Mouse (Mus musculus) Muller cell, postnatal 12 days (primary cell): ENCODE measurements around the gene Cdk5rap1.
"Not testable (repeated sequence)": the region's sequence is repeated elsewhere in the genome, so short reads cannot be mapped to it uniquely, and the experiment has no call there.

Source experiments
- DNase-seq: peaks from one replicate; pipeline ENCODE4 v3.0.0-alpha.2; 2015; ENCODE audit errors: inconsistent ontology term

Cdk5rap1 gene

DNA sequence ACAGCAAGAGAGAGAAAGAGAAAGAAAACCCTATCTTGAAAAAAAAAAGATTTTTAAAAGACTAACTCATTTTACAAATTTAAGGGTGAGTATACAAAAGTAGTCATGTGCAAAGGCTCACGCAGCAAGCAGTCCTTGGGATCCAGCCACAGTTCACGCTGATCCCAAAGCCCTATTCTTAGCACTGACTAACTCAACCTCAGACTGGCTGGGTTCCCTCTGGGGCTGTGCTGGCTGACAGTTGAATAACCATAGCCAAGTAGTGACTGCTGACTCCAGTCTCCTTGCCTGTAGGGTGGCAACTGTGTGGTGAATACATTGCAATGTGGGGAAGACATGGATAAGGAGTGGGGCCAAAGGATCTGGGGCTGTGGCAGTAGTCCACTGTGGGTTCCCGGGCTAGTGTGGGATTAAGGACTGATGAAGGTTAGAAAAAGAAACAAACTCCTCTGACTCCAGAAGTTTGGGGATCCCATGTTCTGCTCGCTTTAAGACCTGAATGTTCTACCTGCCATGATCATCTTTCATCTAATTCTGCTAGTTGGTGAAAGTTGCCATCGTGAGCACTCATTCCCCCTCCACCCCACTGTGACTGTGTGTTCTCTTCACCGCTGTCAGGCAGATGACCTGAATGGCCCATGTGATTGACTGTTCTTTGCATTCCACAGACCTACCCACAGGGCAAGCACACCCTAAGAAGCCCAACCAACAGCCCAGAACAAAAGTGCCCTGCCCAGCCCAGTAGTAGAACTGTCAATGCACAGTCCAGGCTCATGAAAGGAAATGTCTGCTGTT, 2.2 kb upstream of the Cdk5rap1 start:
- peak; percentile 83 for DNase-seq

DNA sequence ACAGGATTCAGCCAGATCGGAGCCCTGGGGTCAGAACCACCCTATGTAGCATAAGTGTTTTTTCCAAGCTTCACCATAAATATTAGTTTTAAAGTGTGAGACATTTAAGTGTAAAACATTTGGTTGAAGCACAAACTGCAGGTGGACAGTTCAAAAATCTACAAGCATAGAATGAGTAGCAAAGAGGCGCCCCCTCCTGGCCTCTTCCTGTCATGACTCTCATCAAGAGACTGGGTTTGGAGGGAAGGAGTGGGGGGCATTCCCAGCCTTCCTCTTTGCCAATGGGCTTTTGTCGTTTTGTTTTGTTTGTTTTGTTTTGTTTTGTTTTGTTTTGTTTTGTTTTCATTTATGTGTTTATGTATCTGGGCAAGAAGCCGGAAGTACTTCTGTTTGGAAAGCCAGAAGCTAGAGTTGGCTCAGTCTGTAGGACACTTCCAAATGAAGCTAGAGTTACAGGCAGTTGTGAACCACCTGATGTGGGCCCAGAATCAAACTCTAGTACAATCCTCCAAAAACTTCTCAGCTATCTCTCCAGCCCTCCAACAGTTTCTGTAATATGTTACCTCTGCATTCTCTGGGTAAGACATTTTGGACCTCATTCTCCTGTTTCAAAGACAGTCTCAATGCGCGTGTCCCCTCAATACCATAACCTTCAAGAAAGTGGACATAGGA, 1.3 kb upstream of the Cdk5rap1 start:
- DNase-seq = no peak

DNA sequence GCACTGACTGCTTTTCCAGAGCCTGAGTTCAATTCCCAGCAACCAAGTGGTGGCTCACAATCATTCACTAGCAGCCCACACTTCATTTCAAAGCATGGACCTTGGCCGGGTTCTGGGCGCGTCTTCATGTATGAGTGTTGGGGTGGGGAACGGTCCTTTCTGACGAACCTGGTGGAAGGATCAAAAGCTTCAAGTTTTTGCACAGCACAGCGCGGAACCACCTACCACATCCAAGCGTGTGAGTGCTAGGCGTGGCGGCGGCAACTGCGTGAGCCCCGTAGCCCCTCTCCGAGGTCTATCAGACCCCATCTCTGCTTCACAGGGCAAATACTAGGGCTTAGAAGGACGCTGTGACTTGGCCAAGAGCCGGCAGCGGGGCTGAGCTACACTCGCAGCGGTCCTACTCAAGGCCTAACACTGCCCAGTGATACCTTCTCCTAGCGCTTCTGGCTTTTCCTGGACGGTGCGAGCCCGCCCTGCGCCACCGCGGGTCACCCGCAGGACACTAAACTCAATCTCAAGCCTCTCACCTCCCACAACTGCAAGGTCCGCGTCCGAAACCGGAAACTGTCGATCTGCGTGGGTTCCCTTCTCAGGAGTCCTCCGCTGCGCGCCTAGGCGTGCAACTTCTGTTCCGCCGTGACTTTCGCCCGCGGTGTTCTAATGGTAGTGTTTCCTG, 520 bp downstream of the Cdk5rap1 start:
- DNase-seq = peak; percentile 86

DNA sequence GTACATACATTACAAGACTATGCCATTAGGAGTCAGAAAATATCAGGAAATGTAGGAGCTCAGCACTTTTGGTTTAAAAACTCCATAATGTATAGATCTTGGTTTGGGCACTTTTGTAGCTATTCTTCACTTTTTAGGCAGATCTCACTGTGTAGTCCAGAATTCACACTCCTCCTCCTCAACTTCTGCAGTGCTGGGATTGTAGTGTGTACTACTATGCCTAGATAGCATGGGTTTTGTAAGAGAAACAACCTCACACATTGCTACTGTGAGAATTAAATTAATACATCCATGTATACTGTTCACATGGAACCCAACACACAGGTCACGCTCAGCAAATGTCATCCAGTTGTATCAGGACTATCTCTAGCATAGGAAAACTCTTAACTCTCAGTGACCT, 5.3 kb downstream of the Cdk5rap1 start:
- DNase-seq = no peak

DNA sequence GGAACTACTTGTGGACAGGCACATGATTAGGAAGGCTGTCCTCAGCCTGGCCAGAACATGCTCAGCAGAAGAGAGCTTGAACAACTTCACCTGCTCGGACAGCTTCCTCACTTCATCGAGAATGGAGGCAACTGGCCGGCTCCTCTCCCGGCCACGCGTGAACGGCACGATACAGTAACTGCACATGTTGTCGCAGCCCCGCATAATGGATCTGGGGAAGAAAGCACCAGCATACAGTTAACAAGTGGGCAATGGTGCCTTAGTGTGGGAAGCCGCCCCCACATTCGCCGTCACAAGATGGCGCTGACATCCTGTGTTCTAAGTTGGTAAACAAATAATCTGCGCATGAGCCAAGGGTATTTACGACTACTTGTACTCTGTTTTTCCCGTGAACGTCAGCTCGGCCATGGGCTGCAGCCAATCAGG, 18.8 kb downstream of the Cdk5rap1 start:
- DNase-seq = not testable (repeated sequence)

DNA sequence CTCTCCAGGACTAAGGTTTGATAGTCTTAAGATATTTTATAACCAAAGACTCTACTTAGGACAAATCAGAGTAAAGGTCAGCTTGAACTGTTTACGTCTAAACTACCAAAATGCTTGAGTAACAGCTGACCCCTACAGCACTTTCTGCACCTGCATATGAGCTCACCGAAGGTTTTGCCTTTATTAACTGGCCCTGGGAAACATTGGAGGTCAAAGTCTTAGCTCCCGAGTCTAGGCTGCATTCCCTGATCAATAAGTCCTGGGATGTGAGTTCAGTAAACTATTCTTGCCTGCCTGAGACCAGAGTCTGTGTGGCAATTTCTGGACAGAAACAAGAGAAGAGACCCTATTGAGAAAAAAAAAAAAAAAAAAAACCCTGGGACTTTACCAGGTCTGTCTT, 24.7 kb downstream of the Cdk5rap1 start:
- DNase-seq = no peak

DNA sequence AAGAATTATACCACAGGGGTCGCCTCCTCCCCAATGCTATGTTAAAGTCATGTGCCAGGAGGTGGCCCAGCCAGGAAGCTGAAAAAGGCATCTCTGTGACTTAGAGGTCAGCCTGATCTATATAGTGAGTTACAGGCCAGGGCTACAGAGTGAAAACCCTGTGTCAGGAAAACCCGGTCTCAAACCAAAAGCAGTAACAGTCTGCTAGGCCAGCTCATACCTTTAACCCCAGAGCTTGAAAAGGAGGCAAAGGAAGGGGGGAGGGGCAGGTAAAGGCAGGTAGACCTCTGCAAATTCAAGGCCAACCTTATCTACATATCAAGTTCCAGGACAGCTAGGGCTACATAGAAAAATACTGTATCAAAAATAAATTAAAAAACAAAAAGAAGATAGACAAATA, 33.5 kb downstream of the Cdk5rap1 start:
- DNase-seq = no peak

DNA sequence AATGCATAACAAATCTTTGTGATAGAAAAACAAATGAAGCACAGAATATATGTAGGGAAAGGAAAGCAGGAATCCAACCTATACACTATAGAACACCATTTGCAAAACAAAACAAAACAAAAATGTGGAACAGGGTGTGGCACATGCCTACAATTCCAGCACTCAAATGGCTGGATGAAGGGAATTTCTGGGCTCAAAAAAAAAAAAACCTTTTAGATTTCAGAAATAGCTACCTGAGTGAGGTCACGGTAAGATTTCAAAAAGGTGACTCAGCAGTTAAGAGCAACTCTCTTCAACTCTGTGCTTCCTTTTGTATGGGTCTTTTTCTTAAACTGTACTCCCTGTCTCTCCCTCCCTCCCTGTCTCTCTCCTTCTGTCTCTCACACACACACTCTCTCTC, 34.6 kb downstream of the Cdk5rap1 start:
- peak; percentile 2 for DNase-seq

DNA sequence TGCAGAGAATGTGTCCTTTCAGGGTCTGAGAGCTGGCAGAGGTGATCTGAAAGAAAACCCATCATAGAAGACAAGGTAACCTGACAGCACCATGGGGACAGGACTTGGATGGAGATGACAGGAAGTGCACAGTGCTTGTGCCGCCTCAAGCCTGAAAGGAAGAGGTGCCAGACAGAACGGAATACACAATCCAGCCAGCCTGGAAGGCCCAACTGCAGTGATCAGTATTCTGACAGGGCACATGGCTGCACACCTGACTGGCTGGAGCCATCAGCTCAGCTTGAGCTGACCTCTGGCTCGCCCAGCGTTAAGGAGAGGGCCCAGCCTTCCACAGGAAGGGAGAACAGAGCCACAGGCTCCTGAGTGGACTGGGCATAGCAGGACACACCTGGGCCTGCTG, 37.2 kb downstream of the Cdk5rap1 start:
- no peak for DNase-seq

DNA sequence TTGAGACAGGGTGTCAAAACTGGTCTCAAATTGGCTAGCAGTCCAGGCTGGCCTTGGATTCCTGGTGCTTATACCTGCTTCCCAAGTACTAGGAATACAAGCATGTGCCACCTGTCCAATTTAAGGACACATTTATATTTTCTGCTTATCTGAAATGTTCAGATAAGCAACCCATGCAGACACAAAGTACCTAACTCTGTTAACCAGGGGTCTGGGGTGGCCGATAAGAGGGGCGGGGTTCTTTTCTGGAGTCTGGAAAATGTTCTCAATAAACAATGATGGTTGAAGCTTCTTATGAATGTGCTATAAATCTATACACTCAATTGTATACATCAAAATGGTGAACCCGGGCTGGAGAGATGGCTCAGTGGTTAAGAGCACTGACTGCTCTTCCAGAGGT, 46.0 kb downstream of the Cdk5rap1 start:
- no peak for DNase-seq

DNA sequence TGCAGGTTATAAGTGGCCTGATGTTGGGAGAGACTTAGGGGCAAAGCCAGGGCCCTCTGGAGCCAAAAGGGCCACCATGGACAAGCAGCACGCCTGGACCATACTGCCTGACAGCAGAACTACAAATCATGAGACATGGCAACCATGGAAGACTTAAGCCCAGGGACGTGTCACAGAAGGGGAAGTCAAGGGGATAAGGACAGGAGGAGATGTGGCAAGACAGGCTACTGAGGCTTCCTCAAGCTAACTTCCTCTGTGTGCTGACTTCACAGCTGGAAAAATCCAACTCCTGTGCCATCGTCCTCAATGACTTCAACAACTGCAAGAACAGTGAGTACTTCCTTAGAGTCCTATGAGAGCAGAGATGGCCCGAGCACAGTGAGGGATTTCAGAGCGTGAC, 59.0 kb downstream of the Cdk5rap1 start:
- DNase-seq = not testable (repeated sequence)

DNA sequence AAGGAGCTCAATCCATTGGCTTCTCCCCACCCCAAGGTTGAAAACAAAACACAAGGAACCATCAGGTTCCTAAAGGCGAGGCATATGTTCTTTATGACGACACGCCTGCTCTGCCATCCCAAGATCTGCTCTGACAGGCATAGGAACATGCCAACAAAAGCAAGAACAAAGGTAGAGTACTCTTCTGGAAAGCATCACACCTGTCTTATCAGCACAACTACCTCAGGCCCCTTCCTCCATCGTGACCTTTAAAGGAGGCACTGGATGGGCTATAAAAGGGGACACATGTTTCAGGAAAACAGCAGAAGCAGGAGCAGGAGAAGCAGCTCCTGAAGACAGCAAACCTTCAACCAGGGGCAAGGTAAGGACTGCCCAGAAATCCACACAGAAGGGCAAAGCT, 65.9 kb downstream of the Cdk5rap1 start, which contains the start of gene Bpifb9b:
Gene Bpifb9b, plus strand, starts transcription at position 301 of the 400 bp plus-strand sequence.
- not testable (repeated sequence) for DNase-seq

DNA sequence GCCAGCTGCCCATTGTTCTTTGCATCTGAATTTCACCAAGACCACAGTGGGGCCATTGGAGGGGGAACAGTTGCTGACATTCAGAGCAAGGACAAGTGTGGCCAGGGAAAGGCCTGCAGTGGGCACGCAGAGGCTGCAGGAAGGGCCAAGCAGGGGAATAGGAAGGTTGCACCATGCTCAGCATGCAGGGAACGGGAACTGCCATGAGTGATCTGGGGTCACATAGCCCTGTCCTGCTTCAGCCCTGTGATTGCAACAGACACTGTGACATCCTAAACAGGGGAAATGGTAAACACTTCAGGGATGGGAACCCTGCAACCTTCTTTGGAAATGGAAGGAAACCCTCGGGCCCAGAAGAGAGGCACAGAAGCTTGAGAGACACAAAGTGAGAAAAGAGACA, 68.2 kb downstream of the Cdk5rap1 start:
- not testable (repeated sequence) for DNase-seq

DNA sequence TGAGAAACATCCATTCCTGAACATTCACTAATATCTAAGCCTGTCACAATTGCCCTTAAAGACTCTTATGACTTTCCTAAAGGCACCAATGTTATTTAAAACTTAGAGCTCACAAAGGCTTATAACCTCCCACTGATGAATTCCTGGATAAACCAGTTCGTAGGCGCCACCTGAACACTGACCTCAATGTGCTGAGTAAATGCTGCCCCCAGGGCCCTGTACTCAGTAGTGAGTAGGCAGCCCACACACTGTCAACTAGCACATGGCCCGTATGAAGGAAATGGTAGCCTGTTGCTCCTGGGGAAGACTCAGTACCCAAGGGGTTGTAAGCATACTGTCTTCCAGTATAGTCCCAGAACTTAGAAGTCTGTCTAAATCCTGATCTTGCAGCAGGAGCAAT, 71.0 kb downstream of the Cdk5rap1 start:
- DNase-seq = no peak

DNA sequence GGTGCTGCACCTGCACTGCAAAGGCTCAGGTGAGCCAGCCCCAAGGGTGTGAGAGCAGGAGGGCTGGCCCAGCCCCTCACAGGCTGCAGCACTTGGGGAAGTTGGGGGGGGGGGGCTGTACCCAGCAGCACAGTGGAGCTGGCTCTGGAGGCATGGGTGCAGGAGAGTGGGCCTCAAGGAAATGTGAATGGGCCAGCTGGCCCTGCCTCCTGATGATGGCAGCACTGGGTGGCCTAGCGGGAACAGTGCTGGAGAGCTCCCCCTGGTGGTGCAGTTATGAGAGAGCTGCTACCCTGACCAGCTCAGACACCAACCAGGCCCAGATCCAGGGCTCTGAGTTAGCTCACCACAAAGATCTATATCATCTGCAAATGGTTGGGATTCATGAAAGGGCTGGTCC, 72.3 kb downstream of the Cdk5rap1 start:
- DNase-seq = peak; percentile 24

DNA sequence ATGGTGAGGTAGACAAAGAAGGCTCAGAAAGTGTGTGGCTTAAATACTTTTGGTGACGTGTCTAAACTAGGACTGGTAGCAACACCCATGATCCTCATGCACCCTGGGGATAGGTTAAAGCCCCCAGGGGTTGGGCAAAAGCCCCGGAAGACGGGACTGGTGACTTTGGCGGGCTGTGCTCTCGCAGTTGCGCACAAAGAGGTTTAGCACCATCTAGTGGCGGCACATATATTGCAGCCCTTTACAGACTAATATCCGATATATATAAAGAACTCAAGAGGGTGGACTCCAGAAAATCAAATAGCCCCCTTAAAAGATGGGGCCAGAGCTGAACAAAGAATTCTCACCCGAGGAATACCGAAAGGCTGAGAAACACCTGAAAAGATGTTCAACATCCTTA, 78.1 kb downstream of the Cdk5rap1 start:
- DNase-seq = peak; percentile 17

DNA sequence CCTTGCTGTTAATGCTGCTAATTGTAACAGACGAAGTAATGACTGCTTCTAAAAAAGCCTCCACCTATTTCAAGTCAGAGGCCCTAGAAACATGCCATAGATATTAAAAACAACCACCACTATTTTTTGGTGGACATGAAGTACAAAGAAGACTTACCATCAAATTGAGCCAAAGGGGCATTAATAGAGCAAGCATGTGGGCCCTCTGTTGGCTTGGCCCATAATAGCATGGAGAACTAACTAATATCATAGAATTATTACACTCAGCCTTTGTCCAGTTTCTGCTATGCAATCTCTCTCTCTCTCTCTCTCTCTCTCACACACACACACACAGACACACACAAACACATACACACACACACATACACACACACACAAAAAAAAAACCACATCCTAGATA, 80.0 kb downstream of the Cdk5rap1 start:
- DNase-seq = no peak

DNA sequence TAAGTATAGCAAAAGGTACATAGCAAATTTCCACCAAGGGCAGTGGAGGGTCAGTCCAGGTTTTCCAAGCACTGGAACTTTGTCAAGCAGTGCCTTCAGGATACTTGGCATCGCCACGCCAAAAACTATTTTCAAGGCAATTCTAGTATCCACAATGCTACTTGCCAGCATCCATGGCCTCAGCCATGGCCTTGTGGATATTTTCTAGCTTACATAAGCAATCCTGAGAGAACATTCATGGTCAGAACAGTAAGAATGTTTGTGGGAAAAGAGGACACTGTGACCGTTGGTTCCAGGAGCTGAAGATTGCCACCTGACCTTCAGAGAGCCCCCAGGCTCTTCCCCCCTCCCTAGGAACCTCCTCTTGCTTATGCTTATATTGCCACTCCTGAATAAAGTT, 80.9 kb downstream of the Cdk5rap1 start:
- DNase-seq = not testable (repeated sequence)
